In the genomic region with DNA sequence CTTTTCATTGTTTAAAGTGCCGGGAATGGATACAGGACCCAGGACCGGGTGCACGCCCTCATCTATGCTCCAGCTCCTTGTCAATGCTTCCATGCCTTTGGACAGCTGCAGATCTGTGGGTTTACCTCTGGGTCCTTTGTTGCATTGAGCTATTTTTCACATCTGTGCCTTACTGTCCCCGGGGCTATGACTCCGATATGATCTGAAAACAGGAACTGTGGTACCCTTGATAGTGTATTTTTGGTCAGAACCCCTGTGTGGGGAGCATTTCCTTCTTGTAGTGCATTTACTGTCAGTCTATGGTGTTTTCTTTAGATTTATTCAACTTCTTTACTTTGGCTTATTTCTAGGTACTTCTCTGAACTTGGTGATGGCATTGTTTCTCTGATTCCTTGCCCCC, we compare ENCODE assay signal across 20 mouse cellular contexts.
"Had no signal": no experiment of that assay in that cellular context is flagged by ENCODE, and none has a peak within 500 bp of the region (broad histone marks: within the 10 kb centered on the region; RNA-seq: fewer than 3 reads in every experiment).

No protein-coding gene starts in this region.

- ATAC-seq: liver, embryonic 12.5 days had no signal

- H3K4me3 ChIP-seq: layer of hippocampus, adult 2 months; limb, embryonic 10.5 days; limb, embryonic 13.5 days; liver, embryonic 12.5 days; liver, embryonic 15.5 days; lung, embryonic 15.5 days; stomach, embryonic 15.5 days had no signal

- H3K4me1 ChIP-seq: limb, embryonic 10.5 days; limb, embryonic 13.5 days; liver, embryonic 12.5 days; liver, embryonic 15.5 days; lung, embryonic 15.5 days; stomach, embryonic 15.5 days had no signal

- H3K9me3 ChIP-seq: limb, embryonic 10.5 days; limb, embryonic 13.5 days; liver, embryonic 12.5 days; liver, embryonic 15.5 days; lung, embryonic 15.5 days; stomach, embryonic 15.5 days had no signal

- H3K27ac ChIP-seq: kidney, postnatal 0 days; layer of hippocampus, adult 2 months; limb, embryonic 10.5 days; limb, embryonic 13.5 days; liver, embryonic 12.5 days; liver, embryonic 15.5 days; lung, embryonic 15.5 days; stomach, embryonic 15.5 days had no signal

- H3K36me3 ChIP-seq: limb, embryonic 10.5 days; limb, embryonic 13.5 days; liver, embryonic 12.5 days; liver, embryonic 15.5 days; lung, embryonic 15.5 days; stomach, embryonic 15.5 days had no signal

- DNase-seq: kidney, adult 18-20 months; kidney, postnatal 25 days; layer of hippocampus, adult 9-11 months; liver; lung, adult 18-20 months; lung, postnatal 10 days; lung, postnatal 36 days; midbrain, embryonic 14.5 days; retina, postnatal 1 day; right cerebral cortex, postnatal 25 days; spleen, adult 18-20 months; thymus, postnatal 25 days had no signal

- H3K27me3 ChIP-seq: limb, embryonic 13.5 days; liver, embryonic 12.5 days; liver, embryonic 15.5 days; lung, embryonic 15.5 days; stomach, embryonic 15.5 days had no signal
